ENCODE assay signal across 1 mouse cellular context in genomic region chr4:155811929-155812664, GRCm38 (mm10).
TF ChIP-seq lines count a peak whose summit lies in the region.

Gene Ccnl2, plus strand, starts transcription at chr4:155812489.

TF ChIP-seq in MEL, 35 proteins besides CTCF, POLR2A, EP300 and RAD21 (continued from another document):
- TF ChIP-seq MAX (IDR thresholded peaks at IDR 0.05; ENCODE audit: low read length) = peak; percentile 84
- no peak for TF ChIP-seq ETS1 (IDR thresholded peaks at IDR 0.05; ENCODE audit: low read depth, low read length)
- no peak for TF ChIP-seq SMC3 (IDR thresholded peaks at IDR 0.05; ENCODE audit: low read depth, low read length)
- no peak for TF ChIP-seq E2F4 (IDR thresholded peaks at IDR 0.05; ENCODE audit: borderline replicate concordance, low read depth, low read length)
